Mouse (Mus musculus) liver, adult 2 months (tissue): ENCODE measurements around the gene Zzef1.
"Not testable (repeated sequence)": the region's sequence is repeated elsewhere in the genome, so short reads cannot be mapped to it uniquely, and the experiment has no call there.

Experiments
- CTCF ChIP-seq: fragments of 200-500 bp; IDR thresholded peaks from 2 replicates; pipeline ENCODE4 v1.5.1; 2011; ENCODE audit warnings: low read depth, low read length, control low read depth
- POLR2A ChIP-seq: fragments of 200-500 bp; IDR thresholded peaks from 2 replicates; pipeline ENCODE4 v1.6.1; 2011; ENCODE audit warnings: low read length, control low read depth; ENCODE audit not compliant: insufficient read depth; ENCODE audit errors: extremely low read depth

DNA sequence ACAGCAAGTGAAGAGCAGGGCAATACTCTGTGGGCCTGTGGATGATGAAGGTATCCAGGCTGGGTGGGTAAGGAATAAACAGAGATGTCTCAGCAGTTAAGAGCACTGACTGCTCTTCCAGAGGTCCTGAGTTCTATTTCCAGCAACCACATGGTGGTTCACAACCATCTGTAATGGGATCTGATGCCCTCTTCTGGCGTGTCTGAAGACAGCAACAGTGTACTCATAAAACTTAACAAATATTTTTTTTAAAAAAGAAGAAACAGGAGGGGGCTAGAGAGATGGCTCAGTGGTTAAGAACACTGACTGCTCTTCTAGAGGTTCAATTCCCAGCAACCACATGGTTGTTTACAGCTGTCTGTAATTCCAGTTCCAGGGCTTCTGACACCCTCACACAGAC is 23.4 kb upstream of the Zzef1 start:
- not testable (repeated sequence) for TF ChIP-seq CTCF, POLR2A
